Mouse (Mus musculus) central nervous system, embryonic 11.5 days (tissue): ENCODE measurements around the gene Olfr485. TPM values are rescaled to one million over a fixed set of nuclear protein-coding genes. Genes with fewer than 3 reads are reported as not detected.

Source experiments
- polyA plus RNA-seq: library from polyadenylated mRNA; depleted of rRNA; stranded (reverse); fragments of >200 nt; gene quantifications from 2 replicates; pipeline ENCODE4 v1.2.3, GENCODE M21; 2012; rRNA removed

The Olfr485 gene
- polyA plus RNA-seq, result not detected in 2 replicates

DNA sequence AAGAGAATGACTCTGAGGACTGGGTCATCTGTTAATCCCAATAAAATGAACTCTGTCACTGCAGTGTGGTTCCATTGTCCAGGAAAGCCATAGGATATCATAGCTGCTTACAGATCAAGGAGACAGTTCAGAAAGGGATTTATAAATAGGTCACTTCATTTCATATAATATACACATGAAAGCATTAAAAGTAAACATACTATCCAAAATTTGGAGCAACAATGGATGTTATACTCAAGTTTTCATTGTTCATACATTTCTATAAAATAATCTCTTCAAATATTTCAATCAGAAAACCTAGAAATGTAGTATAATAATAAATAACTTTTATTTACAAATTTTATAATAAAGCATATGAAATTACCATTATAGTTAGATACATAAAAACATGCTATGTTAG is at the start of gene Olfr485:
Gene Olfr485 (minus strand): TSS at position 101 of the 400 bp plus-strand sequence.

DNA sequence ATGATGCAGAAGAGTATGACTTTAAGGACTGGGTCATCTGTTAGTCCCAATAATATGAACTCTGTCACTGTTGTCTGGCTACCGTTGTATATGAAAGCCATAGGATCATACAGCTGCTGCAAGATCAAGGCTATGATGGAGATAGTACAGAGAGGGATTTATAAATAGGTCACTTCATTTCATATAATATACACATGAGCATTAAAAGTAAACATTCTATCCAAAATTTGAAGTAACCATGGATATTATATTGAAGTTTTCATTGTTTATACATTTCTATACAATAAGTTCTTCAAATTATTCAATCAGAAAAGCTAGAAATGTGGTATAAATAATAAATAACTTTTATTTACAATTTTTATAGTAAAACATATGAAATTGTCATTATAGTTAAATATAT is 13.0 kb upstream of the Olfr485 start, which contains the start of gene Olfr486:
Gene Olfr486 (minus strand): TSS at position 101 of the 400 bp plus-strand sequence.

DNA sequence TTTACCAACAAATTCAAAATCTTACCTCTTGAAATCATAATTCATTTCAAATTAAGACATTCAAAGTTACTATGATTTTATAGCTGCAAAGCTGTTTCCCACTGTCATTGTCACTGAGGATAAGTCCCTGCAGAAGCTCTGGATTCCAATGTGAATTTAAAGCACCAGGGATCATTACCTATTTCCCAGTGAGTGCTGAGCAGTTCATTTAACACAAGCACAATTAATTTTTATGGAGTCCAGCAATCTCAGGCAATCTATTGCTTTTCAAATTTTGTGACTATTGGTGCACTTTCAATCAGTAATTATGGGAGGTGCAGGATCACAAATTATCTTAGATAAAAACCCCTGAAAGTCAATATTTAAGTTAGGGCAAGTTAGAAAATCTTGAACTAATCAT is 32.3 kb downstream of the Olfr485 start, which contains the start of gene Olfr484:
Gene Olfr484 (minus strand): TSS at position 101 of the 400 bp plus-strand sequence.

Other genes with a start within 250 kb of the Olfr485 start
- gene Olfr473, start 229.4 kb downstream of the Olfr485 start, polyA plus RNA-seq, result not detected in 2 replicates
- gene Olfr474, start 205.2 kb downstream of the Olfr485 start, polyA plus RNA-seq, result not detected in 2 replicates
- not detected in 2 replicates for gene Olfr476, start 195.1 kb downstream of the Olfr485 start, polyA plus RNA-seq
- not detected in 2 replicates for gene Olfr477, start 173.2 kb downstream of the Olfr485 start, polyA plus RNA-seq
- not detected in 2 replicates for gene Olfr478, start 125.9 kb downstream of the Olfr485 start, polyA plus RNA-seq
- not detected in 2 replicates for gene Olfr479, start 109.2 kb downstream of the Olfr485 start, polyA plus RNA-seq
- gene Olfr480, start 92.5 kb downstream of the Olfr485 start, polyA plus RNA-seq, result not detected in 2 replicates
- gene Olfr481, start 80.0 kb downstream of the Olfr485 start, polyA plus RNA-seq, result not detected in 2 replicates
- not detected in 2 replicates for gene Olfr482, start 62.3 kb downstream of the Olfr485 start, polyA plus RNA-seq
- gene Olfr483, start 59.0 kb downstream of the Olfr485 start, polyA plus RNA-seq, result not detected in 2 replicates
- gene Olfr484, start 32.4 kb downstream of the Olfr485 start, polyA plus RNA-seq, result not detected in 2 replicates
- gene Olfr486, start 12.9 kb upstream of the Olfr485 start, polyA plus RNA-seq, result not detected in 2 replicates
- not detected in 2 replicates for gene Olfr487, start 54.8 kb upstream of the Olfr485 start, polyA plus RNA-seq
- not detected in 2 replicates for gene Olfr488, start 98.5 kb upstream of the Olfr485 start, polyA plus RNA-seq
- gene Olfr490, start 129.1 kb upstream of the Olfr485 start, polyA plus RNA-seq, result not detected in 2 replicates
- not detected in 2 replicates for gene Olfr491, start 153.6 kb upstream of the Olfr485 start, polyA plus RNA-seq
- not detected in 2 replicates for gene Olfr492, start 163.8 kb upstream of the Olfr485 start, polyA plus RNA-seq
- not detected in 2 replicates for gene Olfr493, start 187.1 kb upstream of the Olfr485 start, polyA plus RNA-seq
- not detected in 2 replicates for gene Olfr494, start 205.5 kb upstream of the Olfr485 start, polyA plus RNA-seq
- not detected in 2 replicates for gene Olfr495, start 233.3 kb upstream of the Olfr485 start, polyA plus RNA-seq